Mouse (Mus musculus) intestine, embryonic 14.5 days (tissue): ENCODE data around the gene 0610037L13Rik. TPM values are rescaled to one million over a fixed set of nuclear protein-coding genes. Genes with fewer than 3 reads are reported as not detected.

Experiments
- ATAC-seq: fragments of 200-750 bp; cut with Nextera tagmentation; replicated peaks from 2 replicates; pipeline ENCODE4 v1.8.0; 2017; ENCODE audit warnings: low read depth, moderate number of reproducible peaks, moderate TSS enrichment, moderate library complexity; ENCODE audit not compliant: low FRiP score, low TSS enrichment
- DNase-seq: peaks from one replicate; pipeline ENCODE4 v3.0.0-alpha.2; 2018; ENCODE audit warnings: low spot score
- H3K27ac ChIP-seq: fragments of 300-500 bp; sonication (generic); 2 replicates; pipeline ENCODE4 v1.5.1; 2014; ENCODE audit warnings: low read depth, mild to moderate bottlenecking, control low read depth
- H3K27me3 ChIP-seq: fragments of 300-500 bp; sonication (generic); replicated peaks from 2 replicates; pipeline ENCODE4 v1.6.1; 2014; ENCODE audit warnings: low read length, control low read depth; ENCODE audit not compliant: control insufficient read depth, insufficient read depth
- H3K36me3 ChIP-seq: fragments of 300-500 bp; sonication (generic); 2 replicates; pipeline ENCODE4 v1.6.1; 2014; ENCODE audit warnings: low read length, control low read depth; ENCODE audit not compliant: control insufficient read depth, insufficient read depth
- H3K4me1 ChIP-seq: fragments of 300-500 bp; sonication (generic); replicated peaks from 2 replicates; pipeline ENCODE4 v1.6.1; 2014; ENCODE audit warnings: low read length, control low read depth, mixed read lengths; ENCODE audit not compliant: control insufficient read depth, insufficient read depth
- H3K4me2 ChIP-seq: fragments of 300-500 bp; sonication (generic); 2 replicates; pipeline ENCODE4 v1.6.1; 2014; ENCODE audit warnings: low read length
- H3K4me3 ChIP-seq: fragments of 300-500 bp; sonication (generic); 2 replicates; pipeline ENCODE4 v1.5.1; 2014; ENCODE audit warnings: low read depth, low read length, control low read depth, mixed read lengths
- H3K9ac ChIP-seq: fragments of 300-500 bp; sonication (generic); 2 replicates; pipeline ENCODE4 v1.6.1; 2014; ENCODE audit warnings: mild to moderate bottlenecking, low read length
- H3K9me3 ChIP-seq: fragments of 300-500 bp; sonication (generic); 2 replicates; pipeline ENCODE4 v1.6.1; 2016; ENCODE audit warnings: low read length, control low read depth; ENCODE audit not compliant: control insufficient read depth
- WGBS: fragments of 180-500 bp; shearing (Covaris S2); extraction: QIAGEN DNeasy Blood & Tissue Kit; methylation state at CpG from one replicate; pipeline ENCODE4 v1.1.7; 2014; 5-methylcytosine and 5-hydroxymethylcytosine counted together
- polyA plus RNA-seq: library from polyadenylated mRNA; unstranded; fragments of >200 nt; fragmentation: Nextera tagmentation; extraction: Ambion mirVana; gene quantifications from 2 replicates; pipeline ENCODE4 v1.2.1, GENCODE M21; 2014

Gene 0610037L13Rik
- polyA plus RNA-seq, 1 experiment from 2014 or later = 129 TPM

DNA sequence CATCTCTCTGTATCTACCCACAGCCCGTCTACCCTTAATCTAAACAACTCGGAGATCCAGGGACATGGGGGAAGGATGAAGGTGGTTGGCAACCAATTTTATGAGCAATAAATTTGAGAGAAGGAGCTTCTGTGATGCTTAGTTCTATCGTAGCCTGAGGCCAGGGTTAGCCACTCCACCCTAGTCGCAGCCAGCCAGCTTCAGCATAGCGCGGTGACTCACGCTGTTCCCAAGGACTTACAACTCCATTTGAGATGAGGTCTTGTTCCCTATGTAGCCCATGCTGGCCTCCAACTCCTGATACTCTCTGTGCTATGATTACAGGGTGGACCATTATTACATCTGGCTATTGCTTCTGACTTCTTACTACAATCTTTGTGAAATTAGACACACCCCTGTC, 53.1 kb downstream of the 0610037L13Rik start:
- no peaks in the 10 kb centered on the region for H3K36me3 ChIP-seq
- no peak for ATAC-seq
- whole genome bisulfite sequencing = 68% methylated on average over 7 of the region's 7 CpGs

DNA sequence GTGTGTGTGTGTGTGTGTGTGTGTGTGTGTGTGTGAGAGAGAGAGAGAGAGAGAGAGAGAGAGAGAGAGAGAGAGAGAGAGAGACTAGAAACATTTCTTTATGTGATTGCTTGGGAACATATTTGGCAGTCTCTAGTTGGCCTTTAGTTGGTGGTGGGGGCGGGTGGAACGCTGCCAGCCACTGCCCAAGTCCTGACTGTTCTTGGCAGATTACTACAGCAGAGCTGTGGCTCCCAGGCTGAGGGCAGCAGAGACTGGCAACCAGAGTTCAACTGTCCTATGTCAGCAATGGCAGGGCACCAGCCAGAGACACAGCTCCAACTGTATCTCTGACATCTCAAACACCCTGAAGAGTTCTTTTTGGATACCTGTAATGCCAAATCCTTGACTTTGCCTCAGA, 54.5 kb downstream of the 0610037L13Rik start:
- Histone ChIP-seq H3K27me3 (no peaks in the 10 kb centered on the region), H3K27ac (no peak overlapping the region), H3K9ac (no peak overlapping the region), H3K36me3 (no peaks in the 10 kb centered on the region), H3K4me1 (no peaks in the 10 kb centered on the region), H3K4me3 (no peak overlapping the region), H3K9me3 (no peaks in the 10 kb centered on the region), H3K4me2 (no peak overlapping the region)
- ATAC-seq (no peak), DNase-seq (no peak)
- 88% methylated on average over 2 of the region's 2 CpGs for WGBS

More for the DNA sequence above, 53.1 kb downstream of the 0610037L13Rik start:
- H3K27ac ChIP-seq = no peak overlapping the region; the same call in 1 of the 2 replicates
- H3K4me3 ChIP-seq = no peak overlapping the region
- no peaks in the 10 kb centered on the region for H3K27me3 ChIP-seq
- DNase-seq = no peak
- H3K4me2 ChIP-seq = no peak overlapping the region
- no peaks in the 10 kb centered on the region for H3K9me3 ChIP-seq
- H3K4me1 ChIP-seq = 0 out of 2 replicates have a peak, but pooled peaks cover 3% of the 10 kb centered on the region
- H3K9ac ChIP-seq = no peak overlapping the region

Other genes with a start within 250 kb of the 0610037L13Rik start
- gene Dmrtb1, start 205.6 kb upstream of the 0610037L13Rik start, polyA plus RNA-seq = not detected in 2 replicates
- gene Lrp8, start 87.6 kb upstream of the 0610037L13Rik start, polyA plus RNA-seq = 3.6 and 5.1 TPM in 2 replicates
- 179 TPM in 2 replicates for gene Magoh, start 10.1 kb upstream of the 0610037L13Rik start, polyA plus RNA-seq
- 55.9 and 66.6 TPM in 2 replicates for gene Cpt2, start 33.8 kb downstream of the 0610037L13Rik start, polyA plus RNA-seq
- gene Slc1a7, start 78.5 kb downstream of the 0610037L13Rik start, polyA plus RNA-seq = 0.16 and 0.30 TPM in 2 replicates
- 1.2 and 2.4 TPM in 2 replicates for gene Podn, start 206.6 kb downstream of the 0610037L13Rik start, polyA plus RNA-seq